Mouse (Mus musculus) embryonic fibroblast, embryonic 13.5 days (primary cell): ENCODE measurements around the gene Fbxw8.

Experiments
- CTCF ChIP-seq: IDR thresholded peaks from 2 replicates; pipeline ENCODE4 v1.5.1; 2011; ENCODE audit warnings: mild to moderate bottlenecking, control low read depth, low read length, moderate library complexity, borderline replicate concordance; ENCODE audit not compliant: insufficient read depth
- POLR2A ChIP-seq: IDR thresholded peaks from 2 replicates; pipeline ENCODE4 v1.6.1; 2011; ENCODE audit warnings: low read depth, mild to moderate bottlenecking, control low read depth, low read length, moderate library complexity

GRCm38 (mm10) chr5:118090101-118090500 is 65.2 kb downstream of the Fbxw8 start:
- no peak for TF ChIP-seq CTCF
- TF ChIP-seq POLR2A, result no peak
